Mouse (Mus musculus): Measurements from ENCODE around the gene Btrc. TPM values are rescaled to one million over a fixed set of nuclear protein-coding genes. Genes with fewer than 3 reads are reported as not detected.

Gene Btrc
- polyA plus RNA-seq, 1 experiment from 2014 or later = 46.9 TPM

DNA sequence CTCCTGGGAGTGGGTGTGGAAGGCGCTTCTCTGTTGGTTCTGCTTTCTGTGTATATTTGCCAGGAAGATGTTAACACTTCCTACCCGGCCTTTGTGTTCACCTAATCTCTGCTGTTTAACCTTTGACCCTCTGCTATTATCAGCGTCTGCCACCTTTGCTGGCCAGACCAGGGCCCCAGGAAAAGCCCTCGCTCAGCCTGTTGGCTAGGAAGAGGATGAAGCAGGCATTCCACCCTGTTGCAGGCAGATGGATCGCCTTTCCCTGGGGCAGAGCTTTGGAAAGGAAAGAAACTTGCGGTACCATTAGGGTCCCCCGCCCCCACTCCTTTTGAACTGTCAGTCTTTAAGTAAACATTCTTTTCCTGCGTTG lies 212.1 kb downstream of the Btrc start:
- peak overlapping the region; percentile 20 for H3K4me3 ChIP-seq
- H3K36me3 ChIP-seq = peaks cover 45% of the 10 kb centered on the region
- WGBS = 3% methylated on average over 8 of the region's 8 CpGs
- peaks cover 75% of the 10 kb centered on the region for H3K4me1 ChIP-seq
- H3K27ac ChIP-seq = peak overlapping the region; percentile 75
- H3K27me3 ChIP-seq (ENCODE audit: insufficient read depth, poor library complexity, severe bottlenecking) = peaks cover 34% of the 10 kb centered on the region; the same call in 1 of the 2 replicates
- DNase-seq (ENCODE audit: low spot score) = peak; percentile 87
- no peaks in the 10 kb centered on the region for H3K9me3 ChIP-seq

DNA sequence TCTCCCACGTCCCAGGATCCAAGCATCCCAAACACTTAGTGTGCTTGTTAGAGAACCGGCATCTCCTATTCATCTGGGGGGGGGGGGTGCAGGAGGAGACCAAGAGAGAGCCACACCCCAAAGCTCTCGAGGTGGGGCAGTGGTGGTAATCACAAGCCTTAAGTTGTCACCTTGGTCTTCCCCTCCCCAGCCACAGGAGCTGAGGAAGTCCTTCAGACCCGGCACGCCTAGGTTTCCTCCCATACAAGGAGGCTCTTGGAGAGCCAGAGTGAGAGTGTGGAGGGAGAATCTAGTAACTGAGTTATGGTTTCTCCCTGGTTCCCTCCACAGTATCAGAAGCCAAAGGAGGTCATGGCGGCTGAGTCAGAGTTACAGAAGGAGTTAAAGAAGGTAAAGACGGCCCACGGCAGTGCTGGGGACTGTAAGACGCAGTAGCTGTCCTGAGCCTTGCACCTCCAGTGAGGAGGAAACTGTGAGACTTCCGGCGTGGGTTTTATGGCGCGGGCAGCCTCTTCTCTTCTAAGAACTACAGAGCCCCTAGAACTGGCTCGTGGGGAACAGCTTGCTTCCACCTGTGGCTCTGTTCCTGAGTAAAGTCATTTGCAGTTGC lies 213.7 kb downstream of the Btrc start:
- Histone ChIP-seq H3K27me3 (ENCODE audit: insufficient read depth, poor library complexity, severe bottlenecking) (peaks cover 31% of the 10 kb centered on the region; the same call in 1 of the 2 replicates), H3K27ac (0 out of 2 replicates have a peak overlapping the region, but pooled peaks have one; percentile 8), H3K36me3 (peaks cover 49% of the 10 kb centered on the region), H3K4me3 (no peak overlapping the region), H3K4me1 (peaks cover 85% of the 10 kb centered on the region), H3K9me3 (no peaks in the 10 kb centered on the region)
- WGBS = 67% methylated on average over 14 of the region's 14 CpGs
- DNase-seq (ENCODE audit: low spot score) = no peak

DNA sequence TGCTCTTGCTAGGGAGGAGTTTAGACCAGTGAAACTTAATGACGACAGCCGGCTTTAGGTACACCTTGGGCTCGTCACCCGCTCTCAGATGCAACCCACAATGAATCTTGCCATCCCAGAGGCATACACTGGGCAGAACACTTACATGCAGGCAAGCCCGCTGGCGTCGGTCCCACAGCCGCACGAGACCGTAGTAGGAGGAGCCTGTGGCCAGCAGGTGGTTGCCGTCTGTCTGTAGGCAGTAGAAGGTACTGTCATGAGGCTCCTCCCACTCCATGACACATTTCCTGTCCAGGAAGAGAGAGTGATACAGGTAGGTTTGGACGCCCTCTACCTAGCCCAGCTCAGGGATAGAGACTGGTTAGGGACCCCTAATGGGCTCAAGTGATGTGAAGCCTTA lies 215.4 kb downstream of the Btrc start:
- 83% methylated on average over 12 of the region's 12 CpGs for WGBS
- no peak for DNase-seq (ENCODE audit: low spot score)

DNA sequence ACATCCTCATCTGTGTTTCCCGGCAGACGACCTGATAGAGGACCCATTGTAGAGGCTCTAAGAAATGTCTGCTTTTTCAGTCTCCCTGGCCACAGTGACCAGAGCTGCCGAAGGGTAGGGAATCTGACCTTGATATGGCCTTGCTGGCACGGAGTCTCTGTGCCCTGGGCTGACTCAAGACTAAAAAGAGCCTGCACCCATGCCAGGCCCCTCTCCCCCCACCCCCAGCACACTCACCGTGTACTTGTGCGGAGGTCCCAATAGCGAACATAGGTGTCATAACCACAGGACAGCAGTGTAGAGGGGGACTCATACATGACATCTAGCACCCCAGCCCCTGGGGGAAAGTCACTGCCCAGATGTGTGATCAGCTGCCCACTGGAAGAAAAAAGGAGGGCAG lies 215.9 kb downstream of the Btrc start:
- Histone ChIP-seq H3K36me3 (peaks cover 40% of the 10 kb centered on the region), H3K9me3 (no peaks in the 10 kb centered on the region), H3K27me3 (ENCODE audit: insufficient read depth, poor library complexity, severe bottlenecking) (0 out of 2 replicates have a peak, but pooled peaks cover 21% of the 10 kb centered on the region), H3K27ac (0 out of 2 replicates have a peak overlapping the region, but pooled peaks have one; percentile 32), H3K4me1 (peaks cover 77% of the 10 kb centered on the region), H3K4me3 (no peak overlapping the region)
- DNase-seq (ENCODE audit: low spot score) = no peak
- WGBS = 73% methylated on average over 7 of the region's 7 CpGs

More for the DNA sequence above, 215.4 kb downstream of the Btrc start:
- no peak overlapping the region for H3K27ac ChIP-seq
- H3K9me3 ChIP-seq = no peaks in the 10 kb centered on the region
- peaks cover 40% of the 10 kb centered on the region for H3K36me3 ChIP-seq
- 0 out of 2 replicates have a peak, but pooled peaks cover 21% of the 10 kb centered on the region for H3K27me3 ChIP-seq (ENCODE audit: insufficient read depth, poor library complexity, severe bottlenecking)
- H3K4me1 ChIP-seq = peaks cover 81% of the 10 kb centered on the region
- no peak overlapping the region for H3K4me3 ChIP-seq

Other genes starting within 250 kb of the Btrc start
- gene Tlx1, start 213.1 kb upstream of the Btrc start, polyA plus RNA-seq (2016; fragmentation: Nextera tagmentation; extraction: Ambion mirVana) = 1.0 and 4.1 TPM in 2 replicates
- 0.20 and 1.0 TPM in 2 replicates for gene Lbx1, start 127.9 kb upstream of the Btrc start, polyA plus RNA-seq (2016; fragmentation: Nextera tagmentation; extraction: Ambion mirVana)
- gene Poll, start 196.8 kb downstream of the Btrc start, polyA plus RNA-seq (2016; fragmentation: Nextera tagmentation; extraction: Ambion mirVana) = 19.2 and 19.4 TPM in 2 replicates
- 32.5 and 35.0 TPM in 2 replicates for gene Gm17018, start 196.9 kb downstream of the Btrc start, polyA plus RNA-seq (2016; fragmentation: Nextera tagmentation; extraction: Ambion mirVana)